ENCODE assay signal across 22 mouse cellular contexts in genomic region chr19:14425122-14425521, GRCm38 (mm10).
DNase-seq lines count a peak whose midpoint lies in the region; ATAC-seq and TF ChIP-seq lines count a peak whose summit lies in the region.
"Had no signal": no experiment of that assay in that cellular context is flagged by ENCODE, and none has a peak within 500 bp of the region (broad histone marks: within the 10 kb centered on the region; RNA-seq: fewer than 3 reads in every experiment).

No protein-coding gene starts in this region.

- WGBS in heart, embryonic 11.5 days (ENCODE audit: insufficient replicate concordance) = 25% methylated on average over 6 of the region's 6 CpGs
- WGBS in lung, adult 2 months = 63% methylated on average over 6 of the region's 6 CpGs
- WGBS in intestine, postnatal 0 days = 34% methylated on average over 6 of the region's 6 CpGs

- peak overlapping the region; percentile 16; the same call in 1 of the 2 replicates for H3K4me2 ChIP-seq in heart, embryonic 11.5 days
- no peak overlapping the region for H3K4me2 ChIP-seq in intestine, postnatal 0 days (replicated peaks; ENCODE audit: low read depth)
- H3K4me2 ChIP-seq: embryonic facial prominence, embryonic 13.5 days; heart, embryonic 12.5 days; hindbrain, embryonic 13.5 days; limb, embryonic 13.5 days; liver, embryonic 13.5 days; midbrain, embryonic 13.5 days had no signal

- no peak overlapping the region for H3K27ac ChIP-seq in heart, embryonic 11.5 days (ENCODE audit: low read depth, low read length)
- no peak overlapping the region for H3K27ac ChIP-seq in intestine, postnatal 0 days (ENCODE audit: low read depth, low read length)
- H3K27ac ChIP-seq: embryonic facial prominence, embryonic 13.5 days; gastrocnemius, adult 2 months; hindbrain, embryonic 13.5 days; limb, embryonic 13.5 days; liver, embryonic 13.5 days; midbrain, embryonic 13.5 days had no signal

- TF ChIP-seq POLR2A in lung, adult 2 months (IDR thresholded peaks at IDR 0.05; ENCODE audit: borderline replicate concordance, extremely low read depth, low read depth, low read length) = no peak

- no peaks in the 10 kb centered on the region for H3K9me3 ChIP-seq in heart, embryonic 11.5 days (replicated peaks; ENCODE audit: control insufficient read depth, low read length)
- H3K9me3 ChIP-seq in intestine, postnatal 0 days (ENCODE audit: control insufficient read depth) = no peaks in the 10 kb centered on the region
- H3K9me3 ChIP-seq: embryonic facial prominence, embryonic 13.5 days; heart, embryonic 12.5 days; hindbrain, embryonic 13.5 days; limb, embryonic 13.5 days; liver, embryonic 13.5 days; midbrain, embryonic 13.5 days had no signal

- H3K27me3 ChIP-seq in heart, embryonic 11.5 days (ENCODE audit: control insufficient read depth, insufficient read depth, low read length) = 0 out of 2 replicates have a peak, but pooled peaks cover 3% of the 10 kb centered on the region
- no peaks in the 10 kb centered on the region for H3K27me3 ChIP-seq in intestine, postnatal 0 days (replicated peaks; ENCODE audit: control insufficient read depth, insufficient read depth, low read length)
- H3K27me3 ChIP-seq: liver, embryonic 13.5 days had no signal

- no peak for ATAC-seq in heart, embryonic 11.5 days (replicated peaks; ENCODE audit: insufficient number of reproducible peaks, low FRiP score, low TSS enrichment)
- no peak for ATAC-seq in intestine, postnatal 0 days
- no peak for ATAC-seq in activated CD4-positive, CD25-positive, alpha-beta regulatory T cell, adult 4 months
- ATAC-seq: forebrain, embryonic 14.5 days; midbrain, embryonic 13.5 days had no signal

- H3K36me3 ChIP-seq in heart, embryonic 11.5 days (ENCODE audit: control insufficient read depth, insufficient read depth, low read length) = no peaks in the 10 kb centered on the region
- H3K36me3 ChIP-seq in intestine, postnatal 0 days (ENCODE audit: control insufficient read depth, insufficient read depth) = no peaks in the 10 kb centered on the region
- H3K36me3 ChIP-seq: embryonic facial prominence, embryonic 13.5 days; heart, embryonic 12.5 days; hindbrain, embryonic 13.5 days; limb, embryonic 13.5 days; liver, embryonic 13.5 days; midbrain, embryonic 13.5 days had no signal

- H3K9ac ChIP-seq in heart, embryonic 11.5 days (ENCODE audit: low read depth, low read length) = no peak overlapping the region
- no peak overlapping the region for H3K9ac ChIP-seq in intestine, postnatal 0 days (ENCODE audit: low read depth, low read length)
- H3K9ac ChIP-seq: embryonic facial prominence, embryonic 13.5 days; heart, embryonic 12.5 days; hindbrain, embryonic 13.5 days; limb, embryonic 13.5 days; liver, embryonic 13.5 days; midbrain, embryonic 13.5 days had no signal

- TF ChIP-seq CTCF in lung, adult 2 months (IDR thresholded peaks at IDR 0.05; ENCODE audit: insufficient read depth, low read length) = no peak
- peak; percentile 52 for TF ChIP-seq CTCF in intestine, postnatal 0 days (IDR thresholded peaks at IDR 0.05; ENCODE audit: low read depth)

- H3K4me3 ChIP-seq in heart, embryonic 11.5 days (ENCODE audit: low read depth, low read length) = no peak overlapping the region
- H3K4me3 ChIP-seq in lung, adult 2 months (replicated peaks; ENCODE audit: extremely low read depth, low read depth, low read length) = no peak overlapping the region
- H3K4me3 ChIP-seq in intestine, postnatal 0 days (ENCODE audit: low read depth, low read length) = no peak overlapping the region
- H3K4me3 ChIP-seq: embryonic facial prominence, embryonic 13.5 days; erythroblast, embryonic 14.5 days; gastrocnemius, adult 2 months; heart, embryonic 12.5 days; hindbrain, embryonic 13.5 days; limb, embryonic 13.5 days; liver, embryonic 13.5 days; midbrain, embryonic 13.5 days had no signal

- peaks cover 17% of the 10 kb centered on the region for H3K4me1 ChIP-seq in heart, embryonic 11.5 days (ENCODE audit: control insufficient read depth, insufficient read depth, low read length)
- no peaks in the 10 kb centered on the region for H3K4me1 ChIP-seq in lung, adult 2 months (ENCODE audit: control insufficient read depth, insufficient read depth, low read length)
- 0 out of 2 replicates have a peak, but pooled peaks cover 3% of the 10 kb centered on the region for H3K4me1 ChIP-seq in intestine, postnatal 0 days (replicated peaks; ENCODE audit: control insufficient read depth, insufficient read depth, low read length)

- no peak for DNase-seq in heart, adult 9 months (ENCODE audit: low spot score in 2 of 2)
- peak; percentile 6 for DNase-seq in lung, postnatal 36 days
- no peak for DNase-seq in lung, adult 2 months
- DNase-seq in adrenal gland, adult 2 months = no peak
- DNase-seq: adrenal gland, postnatal 25 days; cerebellum, adult 9-11 months; gastrocnemius, adult 2 months; kidney, adult 8-10 months; kidney, postnatal 36 days; layer of hippocampus, postnatal 36 days; liver, embryonic 13.5 days; lung, postnatal 10 days had no signal
